Comparison of ENCODE assay signal across 17 mouse cellular contexts in genomic region chr16:7081684-7082255, GRCm38 (mm10).
DNase-seq lines count a peak whose midpoint lies in the region; ATAC-seq lines count a peak whose summit lies in the region.
"Had no signal": no experiment of that assay in that cellular context is flagged by ENCODE, and none has a peak within 500 bp of the region (broad histone marks: within the 10 kb centered on the region; RNA-seq: fewer than 3 reads in every experiment).

No protein-coding gene starts in this region.

- 87% methylated on average over 5 of the region's 5 CpGs for WGBS in hindbrain, embryonic 13.5 days
- WGBS in hindbrain, embryonic 11.5 days = 82% methylated on average over 5 of the region's 5 CpGs
- 81% methylated on average over 5 of the region's 5 CpGs for WGBS in neural tube, embryonic 13.5 days
- WGBS in liver, embryonic 11.5 days = 74% methylated on average over 5 of the region's 5 CpGs

- H3K9me3 ChIP-seq in hindbrain, embryonic 13.5 days = no peaks in the 10 kb centered on the region
- no peaks in the 10 kb centered on the region for H3K9me3 ChIP-seq in hindbrain, embryonic 11.5 days (ENCODE audit: control insufficient read depth, low read length)
- no peaks in the 10 kb centered on the region for H3K9me3 ChIP-seq in neural tube, embryonic 13.5 days
- no peaks in the 10 kb centered on the region for H3K9me3 ChIP-seq in liver, embryonic 11.5 days (ENCODE audit: control insufficient read depth, low read length)
- H3K9me3 ChIP-seq: embryonic facial prominence, embryonic 10.5 days; heart, embryonic 13.5 days; limb, embryonic 10.5 days had no signal

- no peaks in the 10 kb centered on the region for H3K27me3 ChIP-seq in hindbrain, embryonic 13.5 days
- H3K27me3 ChIP-seq in hindbrain, embryonic 11.5 days (ENCODE audit: control insufficient read depth, insufficient read depth, low read length) = no peaks in the 10 kb centered on the region
- H3K27me3 ChIP-seq in neural tube, embryonic 13.5 days = no peaks in the 10 kb centered on the region
- no peaks in the 10 kb centered on the region for H3K27me3 ChIP-seq in liver, embryonic 11.5 days (replicated peaks; ENCODE audit: control insufficient read depth, insufficient read depth, low read length)
- H3K27me3 ChIP-seq: heart, embryonic 13.5 days had no signal

- H3K4me1 ChIP-seq in hindbrain, embryonic 13.5 days (replicated peaks) = peaks cover 28% of the 10 kb centered on the region; the same call in 1 of the 2 replicates
- H3K4me1 ChIP-seq in hindbrain, embryonic 11.5 days (replicated peaks; ENCODE audit: control insufficient read depth, insufficient read depth, low read length) = no peaks in the 10 kb centered on the region
- peaks cover 37% of the 10 kb centered on the region for H3K4me1 ChIP-seq in neural tube, embryonic 13.5 days (replicated peaks)
- no peaks in the 10 kb centered on the region for H3K4me1 ChIP-seq in liver, embryonic 11.5 days (replicated peaks; ENCODE audit: control insufficient read depth, insufficient read depth, low read length)
- H3K4me1 ChIP-seq: limb, embryonic 10.5 days had no signal

- peak; percentile 8 for DNase-seq in embryo, embryonic 10.5 days (ENCODE audit: low spot score)
- no peak for DNase-seq in embryo, embryonic 9.5 days (ENCODE audit: extremely low spot score)
- no peak for DNase-seq in hindbrain, embryonic 11.5 days (ENCODE audit: low spot score)
- no peak for DNase-seq in neural tube, embryonic 10.5 days (ENCODE audit: extremely low spot score, low spot score)
- DNase-seq in liver, embryonic 11.5 days (ENCODE audit: low spot score) = no peak
- DNase-seq: gastrocnemius, postnatal 36 days; kidney, adult 2 months; liver; retina, postnatal 1 day had no signal

- H3K9ac ChIP-seq in hindbrain, embryonic 13.5 days = no peak overlapping the region
- H3K9ac ChIP-seq in hindbrain, embryonic 11.5 days (ENCODE audit: low read depth, low read length) = no peak overlapping the region
- no peak overlapping the region for H3K9ac ChIP-seq in neural tube, embryonic 13.5 days
- no peak overlapping the region for H3K9ac ChIP-seq in liver, embryonic 11.5 days (ENCODE audit: low read depth, low read length)
- H3K9ac ChIP-seq: heart, embryonic 13.5 days had no signal

- peak overlapping the region; percentile 40; the same call in 1 of the 2 replicates for H3K27ac ChIP-seq in hindbrain, embryonic 13.5 days
- H3K27ac ChIP-seq in hindbrain, embryonic 11.5 days (ENCODE audit: low read depth, low read length) = no peak overlapping the region
- H3K27ac ChIP-seq in neural tube, embryonic 13.5 days (replicated peaks) = peak overlapping the region; percentile 67; the same call in 1 of the 2 replicates
- no peak overlapping the region for H3K27ac ChIP-seq in liver, embryonic 11.5 days (ENCODE audit: low read depth, low read length)
- H3K27ac ChIP-seq: embryonic facial prominence, embryonic 10.5 days; heart, embryonic 13.5 days; limb, embryonic 10.5 days; macrophage had no signal

- H3K4me2 ChIP-seq in hindbrain, embryonic 13.5 days = no peak overlapping the region
- no peak overlapping the region for H3K4me2 ChIP-seq in hindbrain, embryonic 11.5 days (replicated peaks; ENCODE audit: low read depth, low read length)
- H3K4me2 ChIP-seq in neural tube, embryonic 13.5 days = no peak overlapping the region
- no peak overlapping the region for H3K4me2 ChIP-seq in liver, embryonic 11.5 days
- H3K4me2 ChIP-seq: heart, embryonic 13.5 days had no signal

- ATAC-seq in hindbrain, embryonic 13.5 days (ENCODE audit: low FRiP score) = no peak
- no peak for ATAC-seq in hindbrain, embryonic 11.5 days (ENCODE audit: low FRiP score)
- ATAC-seq in neural tube, embryonic 13.5 days (ENCODE audit: low read depth) = no peak
- no peak for ATAC-seq in liver, embryonic 11.5 days (replicated peaks; ENCODE audit: low FRiP score)
- ATAC-seq: CD4-positive, CD25-positive, alpha-beta regulatory T cell, adult 4 months; inflammation-experienced regulatory T-cells, adult 6 months had no signal

- H3K4me3 ChIP-seq in hindbrain, embryonic 13.5 days = no peak overlapping the region
- no peak overlapping the region for H3K4me3 ChIP-seq in hindbrain, embryonic 11.5 days (ENCODE audit: low read depth, low read length)
- H3K4me3 ChIP-seq in neural tube, embryonic 13.5 days = no peak overlapping the region
- no peak overlapping the region for H3K4me3 ChIP-seq in liver, embryonic 11.5 days (ENCODE audit: low read depth, low read length)
- H3K4me3 ChIP-seq: embryonic facial prominence, embryonic 10.5 days; heart, embryonic 13.5 days; limb, embryonic 10.5 days had no signal

- H3K36me3 ChIP-seq in hindbrain, embryonic 13.5 days = no peaks in the 10 kb centered on the region
- H3K36me3 ChIP-seq in hindbrain, embryonic 11.5 days (ENCODE audit: control insufficient read depth, insufficient read depth, low read length) = no peaks in the 10 kb centered on the region
- no peaks in the 10 kb centered on the region; the same call in 1 of the 2 replicates for H3K36me3 ChIP-seq in neural tube, embryonic 13.5 days
- H3K36me3 ChIP-seq in liver, embryonic 11.5 days (ENCODE audit: control insufficient read depth, insufficient read depth, low read length) = no peaks in the 10 kb centered on the region
- H3K36me3 ChIP-seq: embryonic facial prominence, embryonic 10.5 days; heart, embryonic 13.5 days; limb, embryonic 10.5 days had no signal

Comparison
In these comparisons a context has a peak if more than half of its experiments do, and no peak if none do; other contexts are left out.
1. H3K27ac ChIP-seq: peak in hindbrain, embryonic 13.5 days (single experiment) and neural tube, embryonic 13.5 days (single experiment); none in hindbrain, embryonic 11.5 days (single experiment) and liver, embryonic 11.5 days (single experiment).